Mouse (Mus musculus) embryonic fibroblast, embryonic 13.5 days (primary cell): ENCODE data around the gene Atf5. TPM values are rescaled to one million over a fixed set of nuclear protein-coding genes. Genes with fewer than 3 reads are reported as not detected.

Experiments used
- H3K27ac ChIP-seq: 2 replicates; pipeline ENCODE4 v1.5.1; 2012; ENCODE audit warnings: low read length, control low read depth, inconsistent platforms; ENCODE audit not compliant: insufficient read depth
- H3K4me1 ChIP-seq: 2 replicates; pipeline ENCODE4 v1.6.1; 2011; ENCODE audit warnings: low read length; ENCODE audit not compliant: control insufficient read depth, insufficient read depth
- H3K4me3 ChIP-seq: 2 replicates; pipeline ENCODE4 v1.5.1; 2011; ENCODE audit warnings: mild to moderate bottlenecking, control low read depth, low read length; ENCODE audit not compliant: insufficient read depth
- CTCF ChIP-seq: IDR thresholded peaks from 2 replicates; pipeline ENCODE4 v1.5.1; 2011; ENCODE audit warnings: mild to moderate bottlenecking, control low read depth, low read length, moderate library complexity, borderline replicate concordance; ENCODE audit not compliant: insufficient read depth
- POLR2A ChIP-seq: IDR thresholded peaks from 2 replicates; pipeline ENCODE4 v1.6.1; 2011; ENCODE audit warnings: low read depth, mild to moderate bottlenecking, control low read depth, low read length, moderate library complexity
- polyA plus RNA-seq: library from polyadenylated mRNA; stranded (reverse); fragments of >200 nt; gene quantifications from 2 replicates; pipeline ENCODE4 v1.2.4, GENCODE M21; 2011; ENCODE audit warnings: low read depth; ENCODE audit not compliant: missing spikeins, insufficient read length

The Atf5 gene
- polyA plus RNA-seq, 1 experiment, result 471 TPM

DNA sequence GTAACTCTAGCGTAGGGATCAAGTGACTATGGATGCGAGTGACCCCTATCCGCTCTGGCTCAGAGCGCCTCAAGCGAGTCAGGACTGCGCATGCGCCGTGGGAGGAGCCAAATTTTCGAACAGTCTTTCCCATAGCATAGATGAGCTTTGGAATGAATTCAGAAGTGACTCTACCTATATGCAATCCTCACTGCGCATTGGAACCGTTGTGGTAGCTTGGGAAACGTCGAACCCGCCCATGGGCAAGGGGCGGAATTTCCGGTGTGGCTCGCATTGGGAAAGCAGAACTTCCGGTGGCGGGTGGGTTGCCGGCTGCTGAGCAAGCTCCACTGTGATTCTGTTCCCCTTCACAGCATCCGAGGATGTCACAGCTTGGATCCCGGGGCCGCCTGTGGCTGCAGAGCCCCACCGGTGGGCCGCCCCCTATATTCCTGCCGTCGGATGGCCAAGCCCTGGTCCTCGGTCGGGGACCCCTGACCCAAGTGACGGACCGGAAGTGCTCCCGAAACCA is 40.6 kb upstream of the Atf5 start, which contains the start of gene Pnkp:
TSS of gene Pnkp (plus strand) at position 98 of the 511 bp plus-strand sequence.
- H3K27ac ChIP-seq, result peak within 1 kb of the TSS; percentile 88
- peak within 1 kb of the TSS; percentile 95 for H3K4me3 ChIP-seq
- peaks cover 4% of the 10 kb centered on the region; the same call in 1 of the 2 replicates for H3K4me1 ChIP-seq
- TF ChIP-seq CTCF (no peak), POLR2A (peak; percentile 67)

DNA sequence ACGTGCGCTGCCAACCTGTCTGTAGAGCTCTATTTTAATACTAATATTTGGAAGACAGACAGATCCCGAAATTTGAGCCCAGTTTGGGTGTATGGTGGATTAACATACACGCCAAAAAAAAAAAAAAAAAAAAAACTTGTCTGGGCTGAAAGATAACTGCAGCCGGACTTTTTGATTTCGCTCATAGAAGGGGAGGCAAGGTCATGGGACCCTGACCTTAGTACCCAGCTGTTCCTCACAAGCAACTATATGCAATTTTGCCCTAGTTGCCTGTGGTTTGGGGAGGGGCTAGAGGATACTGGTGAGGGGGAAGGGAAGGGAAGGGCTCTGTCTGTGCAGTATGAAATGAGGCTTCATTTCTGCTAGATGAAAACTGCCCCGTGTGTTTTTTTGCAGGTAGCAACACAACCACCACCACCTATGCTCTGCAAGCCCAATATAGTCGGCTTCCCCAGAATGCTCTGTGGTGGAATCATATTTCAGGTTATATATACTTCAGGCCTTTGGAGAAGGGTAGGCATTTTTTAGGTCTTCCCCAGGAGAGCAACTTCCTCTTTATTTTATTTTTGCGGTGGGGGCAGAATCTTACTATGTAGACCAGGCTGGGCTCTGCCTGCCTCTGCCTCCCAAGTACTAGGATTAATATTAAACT is 39.9 kb upstream of the Atf5 start:
- no peak for TF ChIP-seq CTCF
- TF ChIP-seq POLR2A, result no peak
- peak overlapping the region; percentile 95 for H3K4me3 ChIP-seq
- H3K4me1 ChIP-seq, result peaks cover 9% of the 10 kb centered on the region
- peak overlapping the region; percentile 58 for H3K27ac ChIP-seq

DNA sequence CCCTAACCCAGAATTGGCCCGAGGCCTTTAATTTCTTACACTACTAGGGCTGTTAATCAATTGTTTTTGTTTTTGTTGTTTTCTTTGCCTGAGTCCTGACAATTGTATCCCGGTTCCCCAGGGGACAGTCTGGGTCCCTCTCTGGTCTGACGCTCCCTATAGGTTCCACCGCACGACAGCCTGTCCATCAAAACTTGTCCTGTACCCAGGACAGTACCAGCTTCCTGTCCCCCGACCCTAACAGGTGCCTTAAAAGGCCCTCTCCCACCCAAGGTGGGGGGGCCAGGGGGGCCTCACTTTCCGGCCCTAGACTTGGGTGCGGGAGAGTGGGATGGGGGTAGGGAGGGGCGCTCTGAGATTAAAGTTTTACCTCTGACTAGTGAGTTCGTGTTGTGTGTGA is 38.6 kb upstream of the Atf5 start:
- no peak for TF ChIP-seq CTCF
- Histone ChIP-seq H3K27ac (0 out of 2 replicates have a peak overlapping the region, but pooled peaks have one; percentile 85), H3K4me1 (peaks cover 13% of the 10 kb centered on the region), H3K4me3 (no peak overlapping the region)

- H3K4me1 ChIP-seq, result peaks cover 13% of the 10 kb centered on the region
Observed at GRCm38 (mm10) chr7:44854356-44855031, 38.0 kb upstream of the Atf5 start.

DNA sequence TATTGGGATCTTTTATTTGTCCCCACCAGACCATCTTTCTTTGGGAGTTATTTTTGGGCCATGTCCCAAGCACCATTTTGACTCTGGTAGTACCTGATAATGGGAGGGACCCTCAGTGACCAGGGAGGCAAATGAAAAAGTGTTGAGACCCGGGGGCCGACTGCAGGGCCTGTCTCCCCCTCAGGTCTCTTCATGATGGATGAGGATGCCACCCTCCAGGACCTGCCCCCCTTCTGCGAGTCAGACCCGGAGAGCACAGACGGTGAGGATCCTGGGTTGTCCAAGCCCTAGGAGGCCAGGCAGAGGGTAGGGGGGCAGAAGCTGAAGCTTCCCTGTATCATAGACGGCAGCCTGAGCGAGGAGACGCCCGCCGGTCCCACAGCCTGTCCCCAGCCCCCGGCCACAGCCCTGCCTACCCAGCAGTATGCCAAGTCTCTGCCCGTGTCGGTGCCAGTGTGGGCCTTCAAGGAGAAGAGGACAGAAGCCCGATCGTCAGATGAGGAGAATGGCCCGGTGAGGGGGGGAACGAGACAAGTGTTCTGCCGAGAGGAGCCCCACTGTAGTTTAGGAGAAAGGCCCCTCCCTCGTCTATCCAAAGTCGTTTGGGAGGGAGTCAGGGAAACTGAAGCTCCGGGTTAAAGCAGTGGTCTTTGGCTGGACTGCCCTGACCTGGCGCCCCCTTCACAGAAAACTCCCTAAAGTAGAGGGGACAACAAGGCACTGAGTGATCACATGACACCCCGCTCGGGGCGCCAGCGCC is 37.3 kb upstream of the Atf5 start:
- Histone ChIP-seq H3K27ac (peak overlapping the region; percentile 85), H3K4me3 (peak overlapping the region; percentile 30), H3K4me1 (peaks cover 13% of the 10 kb centered on the region)
- no peak; the same call in 1 of the 2 replicates for TF ChIP-seq POLR2A
- TF ChIP-seq CTCF, result no peak

More at GRCm38 (mm10) chr7:44854356-44855031, 38.0 kb upstream of the Atf5 start:
- TF ChIP-seq CTCF, result no peak
- TF ChIP-seq POLR2A, result peak; percentile 54
- Histone ChIP-seq H3K27ac (peak overlapping the region; percentile 85), H3K4me3 (peak overlapping the region; percentile 30)

DNA sequence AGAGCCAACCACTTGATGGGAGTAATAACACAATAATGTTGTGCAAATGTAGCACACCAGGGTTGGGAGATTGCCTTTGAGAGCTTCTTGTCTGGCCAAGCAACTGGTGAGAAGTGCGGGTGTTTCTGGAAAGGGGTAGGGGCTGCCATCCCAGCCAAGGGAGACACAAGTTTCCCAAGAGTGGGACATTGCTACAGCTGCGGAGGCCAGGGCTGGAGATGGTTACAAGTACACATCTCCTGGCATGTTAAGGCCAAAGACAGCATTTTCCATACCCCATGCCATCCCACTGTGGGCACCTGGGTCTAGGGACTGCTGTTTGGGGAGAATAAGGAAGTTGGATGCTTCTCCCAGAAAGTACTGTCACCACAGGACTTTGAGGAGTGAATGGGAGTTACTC is 36.6 kb upstream of the Atf5 start:
- H3K4me1 ChIP-seq, result peaks cover 13% of the 10 kb centered on the region

DNA sequence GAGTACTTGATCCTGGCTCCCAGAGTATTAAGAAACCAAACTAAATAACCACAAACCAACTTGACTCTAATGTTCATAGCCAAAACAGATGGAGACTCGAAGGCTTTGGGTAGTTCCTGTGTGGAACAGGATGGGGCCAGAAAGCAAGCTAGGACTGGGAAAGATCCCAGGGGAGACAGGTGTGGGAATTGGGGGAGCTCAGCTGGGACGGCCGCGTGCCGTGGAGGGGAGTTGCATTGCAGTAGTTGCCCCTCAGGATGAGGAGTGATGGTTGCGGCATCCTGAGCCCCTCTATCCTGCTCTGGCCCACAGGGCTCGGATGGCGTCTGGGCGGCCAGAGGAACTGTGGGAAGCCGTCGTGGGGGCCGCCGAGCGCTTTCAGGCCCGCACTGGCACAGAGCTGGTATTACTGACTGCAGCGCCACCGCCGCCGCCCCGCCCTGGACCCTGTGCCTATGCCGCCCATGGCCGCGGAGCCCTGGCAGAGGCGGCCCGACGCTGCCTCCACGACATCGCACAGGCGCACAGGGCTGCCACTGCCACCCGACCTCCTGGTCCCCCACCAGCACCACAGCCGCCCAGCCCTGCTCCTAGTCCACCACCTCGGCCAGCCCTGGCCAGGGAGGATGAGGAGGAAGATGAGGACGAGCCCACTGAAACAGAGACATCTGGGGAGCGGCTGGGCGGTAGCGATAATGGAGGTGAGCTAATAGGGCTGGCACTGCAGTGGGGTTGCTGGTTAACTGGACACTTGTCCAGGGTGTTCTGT is 36.0 kb upstream of the Atf5 start:
- H3K4me1 ChIP-seq, result peaks cover 16% of the 10 kb centered on the region
- no peak overlapping the region for H3K4me3 ChIP-seq
- no peak overlapping the region for H3K27ac ChIP-seq
- no peak for TF ChIP-seq CTCF
- no peak; the same call in 1 of the 2 replicates for TF ChIP-seq POLR2A

More for the DNA sequence above, 36.6 kb upstream of the Atf5 start:
- Histone ChIP-seq H3K27ac (no peak overlapping the region), H3K4me3 (no peak overlapping the region)
- TF ChIP-seq CTCF, result no peak
- no peak for TF ChIP-seq POLR2A

- Histone ChIP-seq H3K27ac (no peak overlapping the region), H3K4me3 (no peak overlapping the region), H3K4me1 (peaks cover 17% of the 10 kb centered on the region)
- TF ChIP-seq CTCF (no peak), POLR2A (0 out of 2 replicates have a peak, but pooled peaks have one; percentile 23)
Observed at GRCm38 (mm10) chr7:44851625-44852234, 35.3 kb upstream of the Atf5 start.
